Mouse (Mus musculus): Measurements from ENCODE around the gene Zdhhc16.
"Not testable (repeated sequence)": the region's sequence is repeated elsewhere in the genome, so short reads cannot be mapped to it uniquely, and the experiment has no call there.

Zdhhc16 gene

GRCm38 (mm10) chr19:41912121-41913080 lies 20.9 kb upstream of the Zdhhc16 start:
- in situ Hi-C loops (cut with MboI; ENCODE audit: low pct_unique_long_range_greater_than_20kb in 1 of 2, low sequenced_read_pairs in 2 of 2, unreplicated experiment in 1 of 2) = no loop called here

- in situ Hi-C loops (cut with MboI; ENCODE audit: low pct_unique_long_range_greater_than_20kb in 1 of 2, low sequenced_read_pairs in 2 of 2, unreplicated experiment in 1 of 2) = no loop called here
These were observed 19.3 kb upstream of the Zdhhc16 start for GRCm38 (mm10) chr19:41913774-41914591.

GRCm38 (mm10) chr19:41914592-41914882 lies 18.7 kb upstream of the Zdhhc16 start:
- in situ Hi-C loops (cut with MboI; ENCODE audit: low pct_unique_long_range_greater_than_20kb in 1 of 2, low sequenced_read_pairs in 2 of 2, unreplicated experiment in 1 of 2) = not testable (repeated sequence)

- in situ Hi-C loops (cut with MboI; ENCODE audit: low pct_unique_long_range_greater_than_20kb in 1 of 2, low sequenced_read_pairs in 2 of 2, unreplicated experiment in 1 of 2) = no loop called here
These were observed 18.0 kb upstream of the Zdhhc16 start for GRCm38 (mm10) chr19:41915294-41915693.

GRCm38 (mm10) chr19:41916853-41917252 lies 16.4 kb upstream of the Zdhhc16 start:
- in situ Hi-C loops (cut with MboI; ENCODE audit: low pct_unique_long_range_greater_than_20kb in 1 of 2, low sequenced_read_pairs in 2 of 2, unreplicated experiment in 1 of 2) = no loop called here

GRCm38 (mm10) chr19:41919471-41919870 lies 13.8 kb upstream of the Zdhhc16 start:
- in situ Hi-C loops (cut with MboI; ENCODE audit: low pct_unique_long_range_greater_than_20kb in 1 of 2, low sequenced_read_pairs in 2 of 2, unreplicated experiment in 1 of 2) = no loop called here

GRCm38 (mm10) chr19:41920412-41921067 lies 12.7 kb upstream of the Zdhhc16 start:
- in situ Hi-C loops (cut with MboI; ENCODE audit: low pct_unique_long_range_greater_than_20kb in 1 of 2, low sequenced_read_pairs in 2 of 2, unreplicated experiment in 1 of 2) = no loop called here

GRCm38 (mm10) chr19:41932686-41933085 lies 594 bp upstream of the Zdhhc16 start:
- in situ Hi-C loops (cut with MboI; ENCODE audit: low pct_unique_long_range_greater_than_20kb in 1 of 2, low sequenced_read_pairs in 2 of 2, unreplicated experiment in 1 of 2) = no loop called here

GRCm38 (mm10) chr19:41934124-41934523 lies 844 bp downstream of the Zdhhc16 start:
- in situ Hi-C loops (cut with MboI; ENCODE audit: low pct_unique_long_range_greater_than_20kb in 1 of 2, low sequenced_read_pairs in 2 of 2, unreplicated experiment in 1 of 2) = no loop called here

GRCm38 (mm10) chr19:41935921-41936320 lies 2.6 kb downstream of the Zdhhc16 start:
- in situ Hi-C loops (cut with MboI; ENCODE audit: low pct_unique_long_range_greater_than_20kb in 1 of 2, low sequenced_read_pairs in 2 of 2, unreplicated experiment in 1 of 2) = no loop called here

- in situ Hi-C loops (cut with MboI; ENCODE audit: low pct_unique_long_range_greater_than_20kb in 1 of 2, low sequenced_read_pairs in 2 of 2, unreplicated experiment in 1 of 2) = no loop called here
These were observed 5.3 kb downstream of the Zdhhc16 start for GRCm38 (mm10) chr19:41938539-41938938.

- in situ Hi-C loops (cut with MboI; ENCODE audit: low pct_unique_long_range_greater_than_20kb in 1 of 2, low sequenced_read_pairs in 2 of 2, unreplicated experiment in 1 of 2) = no loop called here
These were observed 10.6 kb downstream of the Zdhhc16 start for GRCm38 (mm10) chr19:41943841-41944240.

GRCm38 (mm10) chr19:41952287-41952686 lies 19.0 kb downstream of the Zdhhc16 start:
- in situ Hi-C loops (cut with MboI; ENCODE audit: low pct_unique_long_range_greater_than_20kb in 1 of 2, low sequenced_read_pairs in 2 of 2, unreplicated experiment in 1 of 2) = no loop called here

GRCm38 (mm10) chr19:41953574-41953973 lies 20.3 kb downstream of the Zdhhc16 start:
- in situ Hi-C loops (cut with MboI; ENCODE audit: low pct_unique_long_range_greater_than_20kb in 1 of 2, low sequenced_read_pairs in 2 of 2, unreplicated experiment in 1 of 2) = no loop called here

- in situ Hi-C loops (cut with MboI; ENCODE audit: low pct_unique_long_range_greater_than_20kb in 1 of 2, low sequenced_read_pairs in 2 of 2, unreplicated experiment in 1 of 2) = no loop called here
These were observed 36.3 kb downstream of the Zdhhc16 start for GRCm38 (mm10) chr19:41969618-41970017.

- in situ Hi-C loops (cut with MboI; ENCODE audit: low pct_unique_long_range_greater_than_20kb in 1 of 2, low sequenced_read_pairs in 2 of 2, unreplicated experiment in 1 of 2) = no loop called here
These were observed 40.9 kb downstream of the Zdhhc16 start for GRCm38 (mm10) chr19:41973891-41974794.

- in situ Hi-C loops (cut with MboI; ENCODE audit: low pct_unique_long_range_greater_than_20kb in 1 of 2, low sequenced_read_pairs in 2 of 2, unreplicated experiment in 1 of 2) = no loop called here
These were observed 47.1 kb downstream of the Zdhhc16 start for GRCm38 (mm10) chr19:41980422-41980818.
